Mouse (Mus musculus) ES-E14 (cell line): Measurements from ENCODE around the gene Krr1.

Experiments used
- CHD2 ChIP-seq: IDR thresholded peaks from 2 replicates; pipeline ENCODE4 v1.6.1; 2014; ENCODE audit warnings: mild to moderate bottlenecking, low read depth, low read length, inconsistent platforms
- HCFC1 ChIP-seq: IDR thresholded peaks from 2 replicates; pipeline ENCODE4 v1.6.1; 2012; ENCODE audit warnings: low read length, inconsistent platforms, borderline replicate concordance; ENCODE audit not compliant: insufficient read depth
- MAFK ChIP-seq: IDR thresholded peaks from 2 replicates; pipeline ENCODE4 v1.6.1; 2014; ENCODE audit warnings: mild to moderate bottlenecking, low read depth, low read length, inconsistent platforms; ENCODE audit not compliant: insufficient read depth
- ZC3H11A ChIP-seq: IDR thresholded peaks from 2 replicates; pipeline ENCODE4 v1.6.1; 2012; ENCODE audit warnings: low read depth, mild to moderate bottlenecking, inconsistent platforms, low read length, borderline replicate concordance
- ZNF384 ChIP-seq: IDR thresholded peaks from 2 replicates; pipeline ENCODE4 v1.6.1; 2012; ENCODE audit warnings: low read depth, low read length, inconsistent platforms

DNA sequence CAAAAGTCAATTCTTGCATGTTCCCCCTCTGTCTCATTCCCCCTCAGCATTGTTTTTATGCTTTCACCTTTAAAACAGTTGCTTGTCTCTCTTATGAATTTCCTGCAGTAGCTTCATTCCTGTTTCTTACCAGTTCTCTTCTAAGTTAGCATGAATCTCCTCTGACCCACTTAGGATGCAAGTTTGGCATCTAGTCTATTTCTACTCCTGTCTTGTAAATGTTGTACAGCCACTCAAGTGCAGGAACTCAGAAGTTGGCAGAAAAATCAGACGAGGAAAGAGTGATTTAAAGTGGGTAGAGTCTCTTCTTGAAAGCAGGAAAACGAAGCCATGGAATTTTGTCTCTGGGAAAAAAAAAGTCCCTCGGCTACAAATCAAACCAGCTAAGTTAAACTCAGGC is 26.9 kb upstream of the Krr1 start:
- TF ChIP-seq MAFK (no peak), ZC3H11A (no peak), HCFC1 (no peak), CHD2 (no peak), ZNF384 (no peak)
